Mouse (Mus musculus): Measurements from ENCODE around the gene Pilrb1. TPM values are rescaled to one million over a fixed set of nuclear protein-coding genes. Genes with fewer than 3 reads are reported as not detected.

Pilrb1 gene
- polyA plus RNA-seq, 1 experiment from 2014 or later, result 0.16 TPM

GRCm38 (mm10) chr5:137823455-137824045, 34.4 kb downstream of the Pilrb1 start:
- no peak for DNase-seq (ENCODE audit: low spot score)
- Histone ChIP-seq H3K4me3 (no peak overlapping the region), H3K36me3 (replicated peaks) (no peaks in the 10 kb centered on the region), H3K9me3 (no peaks in the 10 kb centered on the region), H3K27ac (replicated peaks) (no peak overlapping the region), H3K4me1 (no peaks in the 10 kb centered on the region), H3K27me3 (replicated peaks; ENCODE audit: low read depth, poor library complexity, severe bottlenecking) (no peaks in the 10 kb centered on the region)
- WGBS, result 94% methylated on average over 6 of the region's 6 CpGs

GRCm38 (mm10) chr5:137822602-137823001, 35.3 kb downstream of the Pilrb1 start:
- H3K4me3 ChIP-seq, result no peak overlapping the region
- H3K36me3 ChIP-seq (replicated peaks), result no peaks in the 10 kb centered on the region
- no peak overlapping the region for H3K27ac ChIP-seq (replicated peaks)
- no peak for DNase-seq (ENCODE audit: low spot score)
- WGBS, result 93% methylated on average over 1 of the region's 1 CpGs
- no peaks in the 10 kb centered on the region for H3K27me3 ChIP-seq (replicated peaks; ENCODE audit: low read depth, poor library complexity, severe bottlenecking)
- no peaks in the 10 kb centered on the region for H3K4me1 ChIP-seq
- no peaks in the 10 kb centered on the region for H3K9me3 ChIP-seq

GRCm38 (mm10) chr5:137822126-137822525, 35.8 kb downstream of the Pilrb1 start:
- no peak overlapping the region for H3K4me3 ChIP-seq
- WGBS, result 56% methylated on average over 4 of the region's 4 CpGs

GRCm38 (mm10) chr5:137817466-137818222, 40.3 kb downstream of the Pilrb1 start:
- WGBS, result 73% methylated on average over 4 of the region's 4 CpGs
- H3K36me3 ChIP-seq (replicated peaks), result no peaks in the 10 kb centered on the region
- no peak for DNase-seq (ENCODE audit: low spot score)
- H3K4me3 ChIP-seq, result no peak overlapping the region
- no peak overlapping the region for H3K27ac ChIP-seq (replicated peaks)
- no peaks in the 10 kb centered on the region for H3K27me3 ChIP-seq (replicated peaks; ENCODE audit: low read depth, poor library complexity, severe bottlenecking)
- H3K9me3 ChIP-seq, result no peaks in the 10 kb centered on the region
- no peaks in the 10 kb centered on the region for H3K4me1 ChIP-seq

More at GRCm38 (mm10) chr5:137822126-137822525, 35.8 kb downstream of the Pilrb1 start:
- Histone ChIP-seq H3K27ac (replicated peaks) (no peak overlapping the region), H3K9me3 (no peaks in the 10 kb centered on the region), H3K36me3 (replicated peaks) (no peaks in the 10 kb centered on the region), H3K27me3 (replicated peaks; ENCODE audit: low read depth, poor library complexity, severe bottlenecking) (no peaks in the 10 kb centered on the region), H3K4me1 (no peaks in the 10 kb centered on the region)
- DNase-seq (ENCODE audit: low spot score), result no peak

- no peaks in the 10 kb centered on the region for H3K27me3 ChIP-seq (replicated peaks; ENCODE audit: low read depth, poor library complexity, severe bottlenecking)
- no peak for DNase-seq (ENCODE audit: low spot score)
- no peaks in the 10 kb centered on the region for H3K4me1 ChIP-seq
- 90% methylated on average over 5 of the region's 5 CpGs for WGBS
- no peak overlapping the region for H3K4me3 ChIP-seq
- H3K9me3 ChIP-seq, result no peaks in the 10 kb centered on the region
- no peaks in the 10 kb centered on the region for H3K36me3 ChIP-seq (replicated peaks)
- H3K27ac ChIP-seq (replicated peaks), result no peak overlapping the region
These were observed 49.6 kb downstream of the Pilrb1 start for GRCm38 (mm10) chr5:137808316-137808715.

- H3K27ac ChIP-seq (replicated peaks), result no peak overlapping the region
- H3K9me3 ChIP-seq, result no peaks in the 10 kb centered on the region
- H3K4me1 ChIP-seq, result no peaks in the 10 kb centered on the region
- no peak for DNase-seq (ENCODE audit: low spot score)
- no peaks in the 10 kb centered on the region for H3K36me3 ChIP-seq (replicated peaks)
- H3K27me3 ChIP-seq (replicated peaks; ENCODE audit: low read depth, poor library complexity, severe bottlenecking), result no peaks in the 10 kb centered on the region
- WGBS, result 73% methylated on average over 1 of the region's 1 CpGs
- H3K4me3 ChIP-seq, result no peak overlapping the region
These were observed 51.7 kb downstream of the Pilrb1 start for GRCm38 (mm10) chr5:137806158-137806557.

Other genes starting within 250 kb of the Pilrb1 start
- 122 and 128 TPM in 2 replicates for gene Pcolce, start 244.3 kb downstream of the Pilrb1 start, polyA plus RNA-seq (2016; fragmentation: Nextera tagmentation; extraction: Ambion mirVana)
- 0.17 and 0.36 TPM in 2 replicates for gene Fbxo24, start 229.1 kb downstream of the Pilrb1 start, polyA plus RNA-seq (2016; fragmentation: Nextera tagmentation; extraction: Ambion mirVana)
- 36.7 and 46.5 TPM in 2 replicates for gene Lrch4, start 229.0 kb downstream of the Pilrb1 start, polyA plus RNA-seq (2016; fragmentation: Nextera tagmentation; extraction: Ambion mirVana)
- gene Gm20605, start 228.9 kb downstream of the Pilrb1 start, polyA plus RNA-seq (2016; fragmentation: Nextera tagmentation; extraction: Ambion mirVana), result 14.2 and 14.6 TPM in 2 replicates
- 9.0 and 9.2 TPM in 2 replicates for gene Sap25, start 216.8 kb downstream of the Pilrb1 start, polyA plus RNA-seq (2016; fragmentation: Nextera tagmentation; extraction: Ambion mirVana)
- gene Irs3, start 212.4 kb downstream of the Pilrb1 start, polyA plus RNA-seq (2016; fragmentation: Nextera tagmentation; extraction: Ambion mirVana), result 0.16 and 0.34 TPM in 2 replicates
- gene Agfg2, start 173.4 kb downstream of the Pilrb1 start, polyA plus RNA-seq (2016; fragmentation: Nextera tagmentation; extraction: Ambion mirVana), result 21.3 and 23.0 TPM in 2 replicates
- gene Nyap1, start 116.5 kb downstream of the Pilrb1 start, polyA plus RNA-seq (2016; fragmentation: Nextera tagmentation; extraction: Ambion mirVana), result 3.0 and 3.6 TPM in 2 replicates
- 89.8 and 94.3 TPM in 2 replicates for gene Tsc22d4, start 112.4 kb downstream of the Pilrb1 start, polyA plus RNA-seq (2016; fragmentation: Nextera tagmentation; extraction: Ambion mirVana)
- 47.9 and 49.1 TPM in 2 replicates for gene Ppp1r35, start 79.3 kb downstream of the Pilrb1 start, polyA plus RNA-seq (2016; fragmentation: Nextera tagmentation; extraction: Ambion mirVana)
- gene Mepce, start 70.5 kb downstream of the Pilrb1 start, polyA plus RNA-seq (2016; fragmentation: Nextera tagmentation; extraction: Ambion mirVana), result 9.1 and 11.5 TPM in 2 replicates
- gene Zcwpw1, start 70.3 kb downstream of the Pilrb1 start, polyA plus RNA-seq (2016; fragmentation: Nextera tagmentation; extraction: Ambion mirVana), result 14.5 and 17.5 TPM in 2 replicates
- 0.28 and 0.79 TPM in 2 replicates for gene Pilra, start 21.8 kb downstream of the Pilrb1 start, polyA plus RNA-seq (2016; fragmentation: Nextera tagmentation; extraction: Ambion mirVana)
- not detected in 2 replicates for gene Pilrb2, start 13.7 kb upstream of the Pilrb1 start, polyA plus RNA-seq (2016; fragmentation: Nextera tagmentation; extraction: Ambion mirVana)
- gene Cyp3a13, start 63.5 kb upstream of the Pilrb1 start, polyA plus RNA-seq (2016; fragmentation: Nextera tagmentation; extraction: Ambion mirVana), result not detected in 2 replicates
- gene Gjc3, start 105.0 kb upstream of the Pilrb1 start, polyA plus RNA-seq (2016; fragmentation: Nextera tagmentation; extraction: Ambion mirVana), result 0.06 and 0.07 TPM in 2 replicates
- not detected in 2 replicates for gene Azgp1, start 123.4 kb upstream of the Pilrb1 start, polyA plus RNA-seq (2016; fragmentation: Nextera tagmentation; extraction: Ambion mirVana)
- not detected in 2 replicates for gene Smok3a, start 163.2 kb upstream of the Pilrb1 start, polyA plus RNA-seq (2016; fragmentation: Nextera tagmentation; extraction: Ambion mirVana)
- gene Smok3b, start 163.3 kb upstream of the Pilrb1 start, polyA plus RNA-seq (2016; fragmentation: Nextera tagmentation; extraction: Ambion mirVana), result not detected in 2 replicates
- not detected in 2 replicates for gene Smok3c, start 195.1 kb upstream of the Pilrb1 start, polyA plus RNA-seq (2016; fragmentation: Nextera tagmentation; extraction: Ambion mirVana)
- 28.2 and 30.0 TPM in 2 replicates for gene Zkscan1, start 227.0 kb upstream of the Pilrb1 start, polyA plus RNA-seq (2016; fragmentation: Nextera tagmentation; extraction: Ambion mirVana)